Mouse (Mus musculus): Measurements from ENCODE around the gene Prcc. TPM values are rescaled to one million over a fixed set of nuclear protein-coding genes. Genes with fewer than 3 reads are reported as not detected.

Gene Prcc
- polyA plus RNA-seq, 1 experiment from 2014 or later, result 11.2 TPM

GRCm38 (mm10) chr3:87918551-87918950 is 33.1 kb upstream of the Prcc start:
- Histone ChIP-seq H3K9ac (no peak overlapping the region), H3K36me3 (peaks cover 59% of the 10 kb centered on the region), H3K27ac (ENCODE audit: poor library complexity, severe bottlenecking) (no peak overlapping the region), H3K4me2 (no peak overlapping the region; the same call in 1 of the 2 replicates), H3K27me3 (replicated peaks) (no peaks in the 10 kb centered on the region), H3K9me3 (replicated peaks) (no peaks in the 10 kb centered on the region), H3K4me1 (replicated peaks) (peaks cover 9% of the 10 kb centered on the region), H3K4me3 (no peak overlapping the region)
- ATAC-seq (ENCODE audit: insufficient number of reproducible peaks, low FRiP score), result no peak
- 91% methylated on average over 1 of the region's 1 CpGs for WGBS

DNA sequence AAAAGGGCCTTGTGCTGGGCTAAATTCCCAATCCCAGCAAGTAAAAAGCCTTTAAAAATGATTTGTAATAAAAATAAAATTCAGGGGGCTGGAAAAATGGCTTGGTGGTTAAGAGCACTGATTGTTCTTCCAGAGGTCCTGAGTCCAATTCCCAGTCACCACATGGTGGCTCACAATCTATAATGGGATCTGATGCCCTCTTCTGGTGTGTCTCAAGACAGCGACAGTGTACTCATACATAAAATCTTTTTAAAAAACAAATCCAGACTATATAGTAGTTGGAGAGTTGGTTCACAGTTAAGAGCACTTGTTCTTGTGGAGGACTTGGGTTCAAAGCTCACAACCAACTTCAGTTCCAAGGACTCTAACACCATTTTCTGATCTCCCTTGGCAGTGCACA is 31.6 kb upstream of the Prcc start:
- Histone ChIP-seq H3K27ac (ENCODE audit: poor library complexity, severe bottlenecking) (no peak overlapping the region), H3K9ac (no peak overlapping the region), H3K4me1 (replicated peaks) (peaks cover 12% of the 10 kb centered on the region), H3K9me3 (replicated peaks) (no peaks in the 10 kb centered on the region), H3K4me3 (no peak overlapping the region), H3K27me3 (replicated peaks) (no peaks in the 10 kb centered on the region), H3K4me2 (no peak overlapping the region), H3K36me3 (peaks cover 52% of the 10 kb centered on the region)
- 97% methylated on average over 1 of the region's 1 CpGs for WGBS
- ATAC-seq (ENCODE audit: insufficient number of reproducible peaks, low FRiP score), result no peak

GRCm38 (mm10) chr3:87913891-87914290 is 28.5 kb upstream of the Prcc start:
- peaks cover 31% of the 10 kb centered on the region for H3K4me1 ChIP-seq (replicated peaks)
- H3K27me3 ChIP-seq (replicated peaks), result no peaks in the 10 kb centered on the region
- no peak overlapping the region for H3K27ac ChIP-seq (ENCODE audit: poor library complexity, severe bottlenecking)
- no peak overlapping the region for H3K4me3 ChIP-seq
- H3K9me3 ChIP-seq (replicated peaks), result no peaks in the 10 kb centered on the region
- 90% methylated on average over 10 of the region's 10 CpGs for WGBS
- ATAC-seq (ENCODE audit: insufficient number of reproducible peaks, low FRiP score), result no peak
- H3K9ac ChIP-seq, result no peak overlapping the region
- H3K4me2 ChIP-seq, result no peak overlapping the region
- H3K36me3 ChIP-seq, result peaks cover 49% of the 10 kb centered on the region

DNA sequence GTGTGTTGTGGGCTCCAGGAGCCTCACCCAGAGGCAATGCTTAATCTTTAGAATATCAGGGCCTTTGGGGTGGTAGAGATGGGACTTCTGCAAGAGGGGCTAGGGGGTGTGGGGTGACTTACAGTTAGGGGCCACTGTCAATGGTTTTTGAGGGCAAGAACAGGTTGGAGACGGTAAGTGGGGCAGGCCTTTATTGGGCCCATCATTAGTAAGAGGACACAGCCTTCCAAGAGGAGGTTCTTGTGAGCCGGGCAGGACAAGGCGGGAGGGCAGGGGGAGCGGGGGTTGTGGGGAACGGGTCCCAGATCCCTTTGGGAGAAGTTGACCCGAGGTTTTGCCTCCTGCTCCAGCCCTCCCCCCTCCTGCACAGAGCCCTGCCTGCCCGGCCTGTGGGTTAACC is 28.1 kb upstream of the Prcc start:
- Histone ChIP-seq H3K27me3 (replicated peaks) (no peaks in the 10 kb centered on the region), H3K9ac (no peak overlapping the region), H3K4me3 (no peak overlapping the region), H3K4me2 (no peak overlapping the region), H3K9me3 (replicated peaks) (no peaks in the 10 kb centered on the region), H3K4me1 (replicated peaks) (peaks cover 35% of the 10 kb centered on the region), H3K27ac (ENCODE audit: poor library complexity, severe bottlenecking) (no peak overlapping the region), H3K36me3 (peaks cover 49% of the 10 kb centered on the region)
- whole genome bisulfite sequencing, result 85% methylated on average over 7 of the region's 7 CpGs
- ATAC-seq (ENCODE audit: insufficient number of reproducible peaks, low FRiP score), result no peak

DNA sequence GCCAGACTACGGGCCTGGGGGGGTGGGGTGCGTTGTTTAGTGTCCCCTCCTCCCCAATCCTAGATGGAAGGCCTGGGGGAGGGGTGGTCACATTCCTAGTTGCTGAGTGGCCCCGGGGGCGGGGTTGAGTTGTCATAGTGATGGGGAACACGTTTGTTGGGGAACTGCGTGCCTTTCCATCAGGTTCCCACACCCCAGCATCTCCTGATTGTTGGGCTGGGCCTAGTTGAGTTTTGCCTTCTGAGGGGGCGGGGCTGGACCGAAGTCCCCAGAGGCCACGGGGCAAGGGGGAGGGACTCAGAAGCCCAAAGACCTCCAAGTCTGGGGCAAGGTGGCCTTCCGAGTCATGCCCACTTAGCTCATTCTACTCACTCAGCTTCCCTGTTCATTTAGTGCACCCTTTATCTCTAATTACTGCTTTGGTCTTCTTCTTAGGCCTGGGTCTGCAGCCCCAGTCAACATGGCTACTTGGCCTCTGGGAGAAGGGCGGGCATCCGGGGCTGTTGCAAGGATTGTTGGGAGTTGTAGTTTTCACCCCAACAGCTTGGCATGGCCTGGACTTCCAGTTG is 25.2 kb upstream of the Prcc start:
- Histone ChIP-seq H3K4me2 (peak overlapping the region; percentile 94), H3K9ac (peak overlapping the region; percentile 65), H3K4me1 (replicated peaks) (peaks cover 46% of the 10 kb centered on the region), H3K27me3 (replicated peaks) (no peaks in the 10 kb centered on the region), H3K4me3 (peak overlapping the region; percentile 50), H3K36me3 (peaks cover 29% of the 10 kb centered on the region), H3K9me3 (replicated peaks) (no peaks in the 10 kb centered on the region), H3K27ac (ENCODE audit: poor library complexity, severe bottlenecking) (peak overlapping the region; percentile 95)
- 9% methylated on average over 12 of the region's 12 CpGs for WGBS
- peak; percentile 34; the same call in 1 of the 2 replicates for ATAC-seq (ENCODE audit: insufficient number of reproducible peaks, low FRiP score)

DNA sequence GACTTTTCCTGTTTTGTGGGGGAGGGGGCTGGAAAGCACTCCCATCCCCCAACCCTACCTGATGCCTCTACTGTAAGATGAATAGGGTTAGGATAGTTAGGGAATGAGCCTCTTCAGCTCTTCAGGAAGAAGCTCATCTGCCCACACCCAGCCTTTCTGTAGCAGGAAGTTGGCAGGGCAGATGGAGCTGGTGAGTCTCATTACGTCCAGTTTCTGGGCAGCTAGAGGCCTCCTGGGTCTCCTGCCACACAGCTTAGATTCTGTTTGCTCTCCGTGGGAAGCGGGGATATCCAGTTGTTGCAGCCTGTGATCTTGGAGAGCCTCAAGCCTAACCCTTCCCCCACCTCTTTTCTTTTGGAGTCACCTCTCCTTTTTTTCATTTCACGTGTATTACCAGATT is 24.5 kb upstream of the Prcc start:
- peak overlapping the region; percentile 65 for H3K9ac ChIP-seq
- H3K4me3 ChIP-seq, result peak overlapping the region; percentile 50
- no peaks in the 10 kb centered on the region for H3K27me3 ChIP-seq (replicated peaks)
- H3K27ac ChIP-seq (ENCODE audit: poor library complexity, severe bottlenecking), result peak overlapping the region; percentile 95
- no peak for ATAC-seq (ENCODE audit: insufficient number of reproducible peaks, low FRiP score)
- H3K36me3 ChIP-seq, result peaks cover 21% of the 10 kb centered on the region
- no peaks in the 10 kb centered on the region for H3K9me3 ChIP-seq (replicated peaks)
- H3K4me2 ChIP-seq, result peak overlapping the region; percentile 94
- peaks cover 46% of the 10 kb centered on the region for H3K4me1 ChIP-seq (replicated peaks)
- WGBS, result 10% methylated on average over 4 of the region's 4 CpGs

DNA sequence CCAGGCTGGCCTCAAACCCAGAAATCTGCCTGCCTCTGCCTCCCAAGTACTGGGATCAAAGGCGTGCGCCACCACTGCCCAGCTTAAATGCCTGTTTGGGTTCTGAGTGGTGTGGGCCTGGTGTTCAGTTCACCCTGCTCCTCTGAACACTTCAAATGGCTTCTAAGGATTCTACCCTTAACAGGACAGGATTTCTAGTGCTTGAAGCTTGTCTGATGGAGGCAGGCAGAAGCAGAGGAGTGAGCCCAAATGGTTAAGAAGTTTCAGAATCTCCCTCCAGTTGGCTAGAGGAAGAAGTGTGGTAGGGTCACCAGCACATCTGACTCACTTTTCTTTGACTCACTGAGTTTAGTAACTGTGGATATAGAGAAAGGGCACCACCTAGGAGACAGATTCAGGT is 24.0 kb upstream of the Prcc start:
- no peaks in the 10 kb centered on the region for H3K27me3 ChIP-seq (replicated peaks)
- H3K27ac ChIP-seq (ENCODE audit: poor library complexity, severe bottlenecking), result peak overlapping the region; percentile 95
- no peak overlapping the region for H3K4me3 ChIP-seq
- no peak for ATAC-seq (ENCODE audit: insufficient number of reproducible peaks, low FRiP score)
- WGBS, result 73% methylated on average over 2 of the region's 2 CpGs
- H3K36me3 ChIP-seq, result peaks cover 16% of the 10 kb centered on the region
- H3K9me3 ChIP-seq (replicated peaks), result no peaks in the 10 kb centered on the region
- H3K4me1 ChIP-seq (replicated peaks), result peaks cover 46% of the 10 kb centered on the region
- peak overlapping the region; percentile 44; the same call in 1 of the 2 replicates for H3K9ac ChIP-seq
- peak overlapping the region; percentile 94 for H3K4me2 ChIP-seq

GRCm38 (mm10) chr3:87907906-87908305 is 22.5 kb upstream of the Prcc start:
- Histone ChIP-seq H3K4me1 (replicated peaks) (peaks cover 46% of the 10 kb centered on the region), H3K27ac (ENCODE audit: poor library complexity, severe bottlenecking) (peak overlapping the region; percentile 95), H3K9ac (peak overlapping the region; percentile 95), H3K4me2 (peak overlapping the region; percentile 94), H3K36me3 (peaks cover 1% of the 10 kb centered on the region; the same call in 1 of the 2 replicates), H3K27me3 (replicated peaks) (no peaks in the 10 kb centered on the region), H3K9me3 (replicated peaks) (no peaks in the 10 kb centered on the region), H3K4me3 (peak overlapping the region; percentile 74)
- WGBS, result 3% methylated on average over 1 of the region's 1 CpGs
- no peak for ATAC-seq (ENCODE audit: insufficient number of reproducible peaks, low FRiP score)

- ATAC-seq (ENCODE audit: insufficient number of reproducible peaks, low FRiP score), result peak; percentile 10; the same call in 1 of the 2 replicates
- H3K27me3 ChIP-seq (replicated peaks), result no peaks in the 10 kb centered on the region
- H3K36me3 ChIP-seq, result no peaks in the 10 kb centered on the region
- peak overlapping the region; percentile 94 for H3K4me2 ChIP-seq
- H3K9ac ChIP-seq, result peak overlapping the region; percentile 95
- H3K27ac ChIP-seq (ENCODE audit: poor library complexity, severe bottlenecking), result peak overlapping the region; percentile 95
- no peaks in the 10 kb centered on the region for H3K9me3 ChIP-seq (replicated peaks)
- WGBS, result under 1% methylated on average over 27 of the region's 27 CpGs
- H3K4me1 ChIP-seq (replicated peaks), result peaks cover 43% of the 10 kb centered on the region
- peak overlapping the region; percentile 74 for H3K4me3 ChIP-seq
Measured at GRCm38 (mm10) chr3:87906981-87907857, 21.8 kb upstream of the Prcc start.

GRCm38 (mm10) chr3:87906601-87906980 is 21.2 kb upstream of the Prcc start:
- peak; percentile 23 for ATAC-seq (ENCODE audit: insufficient number of reproducible peaks, low FRiP score)
- H3K4me3 ChIP-seq, result peak overlapping the region; percentile 74
- WGBS, result 1% methylated on average over 41 of the region's 47 CpGs
- no peaks in the 10 kb centered on the region for H3K36me3 ChIP-seq
- peak overlapping the region; percentile 94 for H3K4me2 ChIP-seq
- H3K27me3 ChIP-seq (replicated peaks), result no peaks in the 10 kb centered on the region
- H3K4me1 ChIP-seq (replicated peaks), result peaks cover 41% of the 10 kb centered on the region
- peak overlapping the region; percentile 95 for H3K9ac ChIP-seq
- peak overlapping the region; percentile 95 for H3K27ac ChIP-seq (ENCODE audit: poor library complexity, severe bottlenecking)
- no peaks in the 10 kb centered on the region for H3K9me3 ChIP-seq (replicated peaks)

DNA sequence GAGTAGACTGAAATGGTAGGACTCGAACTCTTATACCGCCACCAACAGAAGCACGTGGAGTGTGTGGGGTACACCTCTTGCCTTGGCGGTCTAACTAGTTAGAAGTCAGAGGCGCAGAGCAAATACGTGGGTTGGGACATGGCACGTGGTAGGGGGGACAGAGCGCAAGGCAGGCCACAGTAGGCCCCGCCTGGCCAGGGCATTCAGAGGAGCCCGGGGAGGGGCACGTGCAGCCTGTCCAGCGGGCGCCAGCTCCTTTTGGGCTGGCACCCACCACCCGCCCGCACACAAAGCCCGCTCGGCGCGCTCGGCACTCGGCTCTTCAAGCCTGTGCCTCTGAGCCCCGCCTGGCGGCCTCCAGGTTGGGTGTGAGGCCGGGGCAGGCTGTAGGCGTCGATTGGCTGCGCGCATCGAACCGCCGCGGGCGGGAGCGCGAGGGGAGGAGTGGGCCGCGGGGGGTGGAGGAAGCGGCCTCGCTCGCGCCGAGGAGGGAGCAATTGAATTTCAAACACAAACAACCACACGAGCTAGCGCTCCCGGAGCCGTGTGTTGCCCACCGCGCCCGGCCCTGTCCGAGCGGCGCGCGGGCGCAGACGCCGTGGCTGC is 20.6 kb upstream of the Prcc start, which contains the start of gene Hdgf:
Hdgf (plus strand) TSS at position 442 of the 606 bp plus-strand sequence.
- Histone ChIP-seq H3K27ac (ENCODE audit: poor library complexity, severe bottlenecking) (peak within 1 kb of the TSS; percentile 95), H3K27me3 (replicated peaks) (no peaks in the 10 kb centered on the region), H3K4me2 (peak within 1 kb of the TSS; percentile 94), H3K4me1 (replicated peaks) (peaks cover 43% of the 10 kb centered on the region), H3K9ac (peak within 1 kb of the TSS; percentile 95), H3K9me3 (replicated peaks) (no peaks in the 10 kb centered on the region), H3K4me3 (peak within 1 kb of the TSS; percentile 74), H3K36me3 (no peaks in the 10 kb centered on the region)
- 2% methylated on average over 57 of the region's 57 CpGs for WGBS
- peak; percentile 91 for ATAC-seq (ENCODE audit: insufficient number of reproducible peaks, low FRiP score)

Data from heart, embryonic 12.5 days (tissue).